Mouse (Mus musculus) CD8-positive naive resting alpha-beta T cell, adult 2 months (primary cell): ENCODE measurements around the gene Atf6b.
A peak's percentile ranks its signal among the peaks of the same experiment; 100 is the strongest.

Experiments
- DNase-seq, 2 experiments: peaks; one replicate each; pipeline ENCODE4 v3.0.0; 2022; ENCODE audit warnings: low read depth in 2 of 2, low spot score in 2 of 2

The Atf6b gene

DNA sequence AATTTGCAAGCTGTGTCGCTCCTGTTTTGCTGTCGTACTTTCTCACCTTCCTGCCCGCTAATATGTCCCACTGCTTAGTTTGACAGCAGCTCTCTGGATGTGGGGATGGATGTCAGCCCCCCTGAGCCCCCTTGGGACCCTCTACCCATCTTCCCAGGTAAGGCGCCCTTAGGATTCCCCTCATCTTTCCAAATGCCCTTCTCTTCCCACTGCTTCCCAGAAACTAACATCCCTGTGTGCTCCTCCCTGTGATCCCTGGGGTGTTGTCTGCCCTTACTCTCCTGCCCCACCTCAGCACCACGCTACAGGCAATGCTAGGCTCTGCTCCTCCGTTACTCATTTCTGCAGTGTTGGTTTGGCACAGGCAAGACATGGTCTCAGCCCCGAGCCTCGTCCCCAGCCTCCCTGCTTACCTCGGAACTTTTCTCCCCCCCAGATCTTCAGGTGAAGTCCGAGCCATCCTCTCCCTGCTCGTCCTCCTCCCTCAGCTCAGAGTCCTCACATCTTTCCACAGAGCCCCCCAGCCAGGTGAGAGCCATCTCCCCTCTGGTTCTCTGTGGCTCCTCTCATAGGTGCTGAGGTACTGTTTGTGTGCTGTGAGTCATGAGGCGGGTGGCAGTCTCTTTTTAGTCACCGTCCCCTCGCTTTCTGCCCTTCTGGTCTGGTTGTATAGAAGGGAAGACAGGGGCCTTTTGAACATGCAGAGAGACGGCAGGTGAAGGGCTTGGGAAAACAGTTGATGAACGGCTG is 1.4 kb downstream of the Atf6b start:
- DNase-seq = no peak

DNA sequence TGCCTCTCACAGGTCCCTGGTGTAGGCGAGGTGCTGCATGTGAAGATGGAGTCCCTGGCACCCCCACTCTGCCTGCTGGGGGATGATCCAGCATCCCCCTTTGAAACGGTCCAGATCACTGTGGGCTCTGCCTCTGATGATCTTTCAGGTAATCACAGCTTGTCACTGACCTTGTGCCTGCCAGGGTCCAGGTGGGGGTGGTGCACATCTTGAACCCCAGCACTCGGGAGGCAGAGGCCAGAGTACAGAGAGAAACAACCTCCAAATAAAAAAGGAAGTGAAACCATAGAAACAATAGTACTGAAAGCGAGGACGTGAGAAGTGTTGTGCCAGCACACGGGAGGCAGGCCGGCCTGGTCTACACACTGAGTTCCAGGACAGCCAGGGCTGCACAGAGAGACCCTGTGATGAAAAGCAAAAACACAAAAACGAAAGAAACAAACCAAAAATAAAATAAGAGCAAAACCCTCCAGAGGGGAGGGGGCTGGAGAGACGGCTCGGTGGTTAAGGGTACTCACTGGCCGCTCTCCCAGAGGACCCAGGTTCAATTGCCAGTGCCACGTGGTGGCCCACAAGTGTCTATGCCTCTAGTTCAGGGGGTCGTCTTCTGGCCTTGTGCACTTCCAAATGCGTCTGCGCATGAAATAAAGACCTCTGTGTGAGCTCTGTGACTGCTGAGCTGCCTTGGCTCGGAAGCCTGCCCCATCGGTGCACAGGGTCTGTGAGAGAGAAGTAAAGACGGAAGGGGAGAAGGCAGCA is 2.3 kb downstream of the Atf6b start:
- no peak for DNase-seq

DNA sequence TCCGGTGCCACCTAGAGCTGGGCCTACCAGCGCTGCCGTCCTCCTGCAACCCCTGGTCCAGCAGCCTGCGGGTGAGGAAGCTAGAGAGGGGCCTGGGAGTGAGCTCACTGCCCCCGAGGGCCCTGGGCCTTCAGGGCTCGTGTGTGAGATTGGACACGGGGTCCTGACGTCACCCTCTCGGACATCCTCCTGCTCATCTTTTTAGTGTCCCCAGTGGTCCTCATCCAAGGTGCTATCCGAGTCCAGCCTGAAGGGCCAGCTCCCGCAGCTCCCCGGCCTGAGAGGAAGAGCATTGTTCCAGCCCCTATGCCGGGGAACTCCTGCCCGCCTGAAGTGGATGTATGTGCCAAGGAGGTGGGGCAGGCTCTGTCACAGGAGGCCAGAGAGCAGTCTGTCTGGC is 3.8 kb downstream of the Atf6b start:
- DNase-seq = no peak

DNA sequence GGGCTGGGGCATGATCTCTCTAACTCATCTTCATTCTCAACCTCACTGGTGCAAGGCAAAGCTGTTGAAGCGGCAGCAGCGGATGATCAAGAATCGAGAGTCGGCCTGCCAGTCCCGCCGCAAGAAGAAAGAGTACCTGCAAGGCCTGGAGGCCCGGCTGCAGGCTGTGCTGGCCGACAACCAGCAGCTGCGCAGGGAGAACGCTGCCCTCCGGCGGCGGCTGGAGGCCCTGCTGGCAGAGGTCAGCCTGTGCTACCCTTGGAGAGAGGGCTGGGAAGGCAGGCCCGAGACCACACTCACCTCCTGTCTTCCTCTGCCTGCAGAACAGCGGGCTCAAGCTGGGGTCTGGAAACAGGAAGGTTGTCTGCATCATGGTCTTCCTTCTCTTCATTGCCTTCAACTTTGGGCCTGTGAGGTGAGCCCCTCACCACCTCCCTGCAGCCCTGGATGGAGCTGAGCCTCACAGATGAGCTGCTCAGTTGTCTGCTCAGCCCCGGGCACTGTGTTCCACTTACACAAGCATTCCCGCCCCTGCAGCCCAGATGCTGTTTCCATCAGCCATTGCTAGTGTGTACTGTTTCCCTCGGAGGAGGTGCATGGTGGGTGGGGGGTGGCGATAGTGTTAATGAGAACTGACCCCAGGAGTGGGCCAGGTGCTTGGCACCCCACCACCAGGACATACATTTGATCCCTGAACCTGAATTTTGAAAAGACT is 4.7 kb downstream of the Atf6b start:
- DNase-seq = no peak

DNA sequence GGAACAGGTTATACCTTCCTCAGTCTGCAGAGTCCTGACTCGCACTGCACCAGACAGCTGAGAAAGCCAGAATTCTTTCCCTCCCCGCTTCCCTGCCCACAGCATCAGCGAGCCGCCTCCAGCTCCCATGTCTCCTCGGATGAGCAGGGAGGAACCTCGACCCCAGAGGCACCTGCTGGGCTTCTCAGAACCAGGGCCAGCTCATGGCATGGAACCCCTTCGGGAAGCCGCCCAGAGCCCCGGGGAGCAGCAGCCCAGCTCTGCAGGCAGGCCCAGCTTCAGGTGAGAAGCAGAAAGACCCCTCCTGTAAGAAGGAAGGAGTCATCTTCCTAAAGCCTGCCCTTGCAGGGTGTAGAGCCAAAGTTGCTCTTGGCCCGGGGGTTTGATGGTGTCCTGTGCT is 5.6 kb downstream of the Atf6b start:
- DNase-seq = no peak

DNA sequence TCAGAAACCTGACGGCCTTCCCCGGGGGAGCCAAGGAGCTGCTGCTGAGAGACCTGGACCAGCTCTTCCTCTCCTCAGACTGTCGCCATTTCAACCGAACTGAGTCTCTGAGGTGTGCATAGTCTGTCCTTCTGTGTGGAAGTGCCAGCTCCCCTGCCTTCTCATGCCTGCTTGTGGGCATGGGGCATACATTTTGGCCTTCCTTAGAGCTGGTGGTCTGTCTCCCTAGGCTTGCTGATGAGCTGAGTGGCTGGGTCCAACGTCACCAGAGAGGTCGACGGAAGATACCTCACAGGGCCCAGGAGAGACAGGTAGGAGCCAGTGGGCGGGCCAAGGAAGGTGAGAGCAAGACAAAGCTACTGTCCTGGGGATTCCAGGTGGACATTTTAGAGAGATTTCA is 6.0 kb downstream of the Atf6b start:
- DNase-seq = no peak

DNA sequence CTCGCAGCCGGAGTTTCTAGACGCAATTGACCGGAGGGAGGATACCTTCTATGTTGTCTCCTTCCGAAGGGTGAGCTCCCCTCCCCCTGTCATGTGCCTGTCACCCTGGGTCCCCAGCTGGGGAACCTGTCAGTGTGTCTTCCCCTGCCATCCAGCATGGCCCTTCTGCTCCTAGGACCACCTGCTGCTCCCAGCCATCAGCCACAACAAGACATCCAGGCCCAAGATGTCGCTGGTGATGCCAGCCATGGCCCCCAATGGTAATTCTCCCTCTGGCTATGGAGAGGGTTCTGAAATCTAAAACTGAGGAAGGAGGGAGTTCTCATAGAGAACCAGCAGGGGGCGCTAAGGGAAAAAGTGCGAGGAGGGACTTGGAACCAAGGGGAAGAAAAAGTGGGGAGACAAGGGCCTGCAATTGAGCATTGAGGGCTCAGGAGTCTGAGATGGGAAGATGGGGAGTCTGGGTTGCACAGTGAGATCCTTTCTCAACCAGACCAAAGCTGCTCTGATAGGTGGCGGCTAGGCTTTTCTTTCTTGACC is 6.9 kb downstream of the Atf6b start:
- DNase-seq = peak; percentile 42 to 60

DNA sequence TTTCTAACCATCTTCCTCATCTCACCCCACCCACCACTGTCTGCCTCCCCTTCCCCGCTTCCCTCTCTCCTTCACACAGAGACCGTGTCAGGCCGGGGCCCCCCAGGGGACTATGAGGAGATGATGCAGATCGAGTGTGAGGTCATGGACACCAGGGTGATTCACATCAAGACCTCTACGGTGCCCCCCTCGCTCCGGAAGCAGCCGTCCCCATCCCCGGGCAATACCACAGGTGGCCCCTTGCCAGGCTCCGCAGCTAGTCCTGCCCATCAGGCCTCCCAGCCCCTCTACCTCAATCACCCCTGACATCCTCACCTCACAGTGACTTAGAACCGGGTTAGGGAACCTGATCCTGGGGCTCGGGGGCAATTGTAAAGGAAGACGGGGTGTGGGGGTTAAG is 7.4 kb downstream of the Atf6b start:
- DNase-seq = no peak

DNA sequence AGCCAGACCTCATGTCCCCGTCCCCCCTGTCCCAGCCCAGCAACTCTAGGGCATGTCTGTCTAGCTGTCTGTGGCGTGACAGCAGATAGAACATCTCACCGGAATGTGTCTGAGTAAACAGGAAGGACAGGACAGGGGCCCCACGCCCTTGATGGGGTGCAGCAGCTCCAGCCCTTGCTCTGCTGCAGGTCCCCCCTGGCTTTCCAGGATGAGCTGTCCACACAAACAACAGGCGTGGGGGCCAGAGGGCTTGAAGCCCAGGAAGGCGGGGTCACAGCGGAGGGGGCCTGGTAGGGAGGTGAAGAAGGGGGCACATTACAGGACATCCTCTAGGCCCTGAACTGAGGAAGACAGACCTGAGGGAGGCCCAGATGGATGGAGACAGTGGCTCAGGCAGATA is 8.2 kb downstream of the Atf6b start:
- DNase-seq = no peak

DNA sequence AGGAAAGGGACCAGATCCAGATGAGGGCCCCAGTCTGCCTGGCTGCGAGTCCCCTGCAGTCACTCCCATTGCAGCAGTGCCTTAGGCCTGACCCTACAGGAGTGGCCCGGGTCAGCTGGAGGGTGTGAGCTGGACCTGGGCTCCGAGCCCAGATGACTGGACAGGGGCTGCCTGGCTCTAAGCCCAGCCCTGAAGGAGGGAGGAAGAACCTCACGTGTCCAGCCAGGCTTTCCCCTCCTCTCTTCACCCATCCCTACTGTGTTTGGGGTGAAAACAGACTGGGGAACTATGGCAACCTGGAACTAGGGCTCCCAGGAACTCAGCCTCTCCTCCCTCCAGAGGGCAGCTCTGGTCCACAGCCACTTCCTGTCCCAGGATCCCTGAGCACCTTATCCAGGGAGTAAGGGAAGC is 8.6 kb downstream of the Atf6b start:
- DNase-seq = no peak

DNA sequence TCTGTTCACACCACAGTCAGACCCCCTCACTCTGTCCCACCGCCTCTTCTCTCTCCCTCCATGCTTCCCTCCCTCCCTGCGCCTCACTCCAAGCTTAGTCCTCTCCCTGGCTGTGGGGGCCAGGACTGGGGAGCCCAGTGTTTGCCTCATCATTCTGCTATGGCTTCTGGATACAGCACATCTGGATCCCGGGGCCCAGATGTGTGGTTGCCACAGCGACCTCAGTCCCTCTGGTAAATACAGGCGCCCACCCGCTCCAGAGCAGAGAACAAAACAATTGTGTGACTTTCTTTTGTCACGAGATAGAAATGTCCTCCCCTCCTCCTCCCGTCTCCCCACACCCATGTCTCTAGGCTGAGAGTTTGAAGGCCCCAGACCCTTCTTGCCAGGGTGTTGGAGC is 9.7 kb downstream of the Atf6b start:
- no peak for DNase-seq

DNA sequence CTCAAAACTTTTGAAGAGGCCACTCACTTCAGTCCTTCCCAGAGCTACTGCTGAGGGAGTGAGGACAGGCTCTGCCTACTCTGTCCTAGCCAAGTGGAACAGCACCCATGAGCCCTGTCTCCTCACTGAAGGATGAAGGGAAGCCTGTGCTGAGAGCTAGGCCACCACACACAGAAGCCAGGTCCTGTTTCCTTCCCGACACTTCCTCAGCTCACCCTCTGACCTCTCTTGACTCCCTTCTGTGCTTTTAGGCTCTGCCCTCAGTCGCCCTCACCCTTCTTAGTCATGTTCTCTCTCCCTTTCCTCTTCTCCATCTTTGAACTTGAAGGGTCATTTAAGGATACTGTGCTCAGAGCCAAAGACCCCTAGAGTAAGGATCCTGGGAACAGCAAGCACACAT is 10.3 kb downstream of the Atf6b start:
- DNase-seq = no peak

DNA sequence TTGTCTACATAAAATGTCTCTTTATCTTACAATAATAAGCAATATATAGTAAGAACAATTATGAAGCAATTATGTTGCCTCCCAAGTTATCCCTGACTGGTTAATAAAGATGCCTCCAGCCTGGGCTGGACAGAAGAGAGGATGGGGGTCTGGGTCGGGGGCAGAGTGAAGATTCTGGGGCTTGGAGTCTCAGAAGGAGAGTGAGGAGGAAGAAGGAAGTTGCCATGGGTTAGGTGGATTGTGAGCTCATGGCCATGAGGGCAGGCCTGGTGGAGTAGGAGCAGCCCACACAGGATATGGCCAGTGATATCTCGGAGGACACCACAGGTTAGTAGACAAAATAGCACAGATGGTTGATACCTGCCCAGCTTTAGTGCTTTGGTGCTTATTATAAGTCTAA is 11.2 kb downstream of the Atf6b start:
- DNase-seq = no peak

DNA sequence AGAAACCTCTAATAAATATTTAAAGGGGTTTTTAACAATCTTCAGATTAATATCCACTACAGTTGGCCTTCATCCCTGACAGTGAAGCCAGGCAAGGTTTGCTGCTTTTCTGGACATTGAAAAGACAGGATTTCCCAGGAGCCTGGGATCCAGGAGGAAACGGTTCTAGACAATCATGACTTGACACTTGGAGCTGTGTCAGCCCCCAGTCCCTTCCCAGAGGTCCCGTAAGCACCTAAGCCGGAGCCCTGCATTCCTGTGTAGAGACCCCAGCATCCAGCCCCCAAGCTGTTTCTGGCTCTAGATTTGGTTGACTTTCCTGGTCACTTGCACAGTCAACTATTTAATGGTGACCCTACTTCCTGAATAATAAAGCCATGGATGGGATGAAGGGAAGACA is 11.6 kb downstream of the Atf6b start:
- no peak for DNase-seq

DNA sequence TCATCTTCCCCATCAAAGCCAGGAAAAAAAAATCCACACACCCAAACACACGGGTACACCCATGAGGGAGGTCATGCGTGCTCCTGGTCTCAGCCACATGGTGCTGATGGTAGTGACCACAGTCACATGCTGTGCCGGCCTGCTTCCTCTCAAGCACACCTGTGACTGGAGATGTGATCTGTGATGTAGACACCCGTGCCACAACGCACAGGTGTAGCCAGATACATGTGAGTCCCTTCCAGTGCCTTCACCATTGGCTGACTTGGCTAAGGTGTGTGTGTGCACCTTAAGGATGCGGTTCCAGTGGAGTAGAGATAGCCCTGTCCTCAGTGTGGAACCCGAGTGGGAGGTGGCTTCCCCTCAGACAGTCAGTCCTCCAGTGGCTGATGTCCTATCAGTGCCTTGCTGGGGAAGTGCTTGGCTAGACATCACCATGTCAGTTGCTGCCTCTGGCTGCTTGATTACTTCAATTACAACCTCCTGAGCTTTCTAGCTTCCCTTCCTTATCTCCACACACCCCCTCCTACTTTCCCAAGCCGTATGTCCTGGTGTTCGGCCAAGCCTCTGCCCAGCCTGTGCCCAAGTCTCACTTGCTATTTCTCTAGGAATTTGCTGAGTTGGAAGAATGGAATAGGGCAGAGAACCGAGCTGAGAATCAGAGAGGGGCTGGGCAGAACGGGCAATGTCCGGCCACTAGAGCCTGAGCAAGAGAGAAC is 12.4 kb downstream of the Atf6b start:
- DNase-seq = no peak

DNA sequence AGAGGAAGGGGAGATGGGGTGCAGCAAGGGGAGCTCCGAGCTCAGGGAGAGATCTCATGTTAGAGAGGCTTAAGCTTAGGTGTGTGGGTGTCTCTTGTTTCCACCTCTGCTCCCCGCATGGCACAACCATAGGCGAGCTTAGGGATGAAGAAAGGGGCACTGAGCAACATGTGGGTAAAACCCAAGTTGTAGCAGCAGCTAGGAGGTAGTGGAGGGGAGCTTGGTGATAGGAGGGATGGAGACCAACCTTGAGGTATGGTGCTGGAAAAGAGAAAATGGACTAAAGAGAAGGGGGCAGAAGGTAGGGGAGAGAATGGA is 12.9 kb downstream of the Atf6b start:
- DNase-seq = no peak

DNA sequence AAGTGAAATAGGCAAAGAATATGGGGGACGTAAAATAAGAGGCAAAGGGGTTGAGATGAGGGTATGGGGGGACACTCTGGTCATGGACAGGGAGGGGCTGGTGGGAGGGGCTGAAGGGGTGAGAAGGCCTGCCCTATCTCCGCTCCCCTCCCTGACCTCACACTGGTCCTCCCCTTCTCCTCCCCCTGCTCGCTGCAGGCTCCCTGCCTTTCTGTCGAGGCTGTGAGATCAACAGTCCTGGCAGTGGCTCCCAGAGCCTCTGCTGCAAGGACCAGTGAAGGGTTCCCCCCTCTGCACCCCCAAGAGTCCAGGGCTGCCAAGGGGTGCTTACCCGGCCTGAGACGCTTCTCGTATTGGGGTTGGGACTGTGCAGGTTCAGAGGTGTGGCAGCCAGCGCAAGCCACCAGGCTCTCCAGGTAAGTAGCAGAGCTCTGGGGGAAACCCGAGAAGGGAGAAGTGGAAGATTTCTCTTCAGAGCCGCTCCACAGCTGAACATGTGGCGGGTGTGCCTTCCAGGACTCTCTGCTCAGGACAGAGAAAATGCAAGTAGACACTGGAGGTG is 13.4 kb downstream of the Atf6b start:
- no peak for DNase-seq

DNA sequence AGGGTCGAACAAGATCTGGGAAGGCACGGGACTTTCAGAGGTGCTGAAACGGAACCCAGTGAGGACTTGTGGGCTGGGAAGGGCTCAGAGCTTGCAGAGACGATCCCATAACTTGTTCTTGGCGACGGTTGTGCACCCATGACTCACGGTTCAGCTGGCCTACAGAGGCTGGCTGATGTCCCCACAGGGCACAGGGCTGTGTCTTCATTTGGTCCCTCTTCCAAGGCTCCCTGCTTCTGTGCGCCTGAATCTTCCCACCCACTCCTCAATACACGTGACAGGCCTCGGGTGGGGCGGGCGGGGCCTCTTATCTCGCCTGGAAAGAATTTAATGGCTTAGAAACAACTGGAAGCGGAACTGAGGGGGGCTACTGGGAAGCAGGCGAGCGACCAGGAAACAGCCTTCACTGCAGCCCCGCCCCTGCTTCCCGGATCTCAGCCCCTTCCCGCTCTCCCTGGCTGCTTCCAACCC is 14.2 kb downstream of the Atf6b start:
- no peak for DNase-seq

DNA sequence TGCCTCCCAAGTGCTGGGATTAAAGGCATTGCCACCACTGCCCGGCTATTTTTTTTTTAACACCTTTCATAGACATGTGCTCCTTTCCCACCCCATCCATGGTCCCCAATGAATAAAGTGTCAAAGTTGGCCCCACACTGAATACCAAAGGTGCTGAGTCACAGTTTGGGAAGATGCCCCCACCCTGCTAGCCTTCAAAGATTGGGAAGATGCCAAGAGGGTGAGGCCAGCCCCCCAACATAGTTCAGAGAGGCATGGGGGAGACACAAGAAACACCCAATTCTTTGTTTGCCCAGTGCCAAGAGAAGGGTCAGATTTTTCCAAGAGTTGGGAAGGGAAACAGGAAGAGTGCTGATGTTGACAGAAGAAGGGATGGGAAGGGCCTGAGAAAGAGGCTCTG is 15.5 kb downstream of the Atf6b start:
- DNase-seq = no peak

DNA sequence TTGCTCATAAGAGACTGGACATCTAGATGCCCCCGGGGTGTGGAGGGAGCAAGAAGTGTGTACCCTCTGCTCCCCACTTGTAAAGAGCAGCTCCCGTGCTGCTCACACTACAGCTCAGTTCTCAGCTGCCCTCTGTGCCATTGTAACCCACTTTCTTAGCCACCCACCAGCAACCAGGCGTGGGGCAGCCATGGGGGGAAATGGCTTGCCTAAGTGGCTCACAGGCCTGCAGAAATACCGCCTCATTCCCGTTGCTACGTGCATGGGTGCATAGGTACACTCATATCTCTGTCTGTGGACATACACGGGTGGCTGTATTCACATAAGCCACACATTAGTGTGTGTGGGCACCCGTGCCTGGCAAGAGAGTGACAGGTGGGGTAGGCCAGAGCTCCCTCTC is 16.0 kb downstream of the Atf6b start:
- no peak for DNase-seq

DNA sequence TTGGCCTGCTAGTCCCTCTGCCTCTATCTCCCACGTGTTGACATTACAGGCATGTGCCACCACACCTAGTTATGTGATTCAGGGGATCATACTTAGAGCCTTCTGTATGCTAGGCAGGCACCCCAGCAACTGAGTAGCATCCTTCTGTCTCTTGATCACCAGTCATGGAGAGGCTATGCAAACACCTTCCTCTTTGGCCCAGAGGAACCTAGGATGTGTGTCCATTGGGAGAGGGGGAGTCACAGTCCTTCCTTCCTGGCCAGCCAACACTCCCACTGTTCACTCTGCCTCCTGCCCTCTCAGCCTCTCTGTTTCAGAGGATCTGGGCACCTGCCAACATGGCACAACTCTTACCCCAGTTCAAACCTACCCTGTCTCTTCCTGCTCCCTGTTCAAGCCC is 16.6 kb downstream of the Atf6b start:
- DNase-seq = no peak
